Mouse (Mus musculus) thymus, postnatal 14 days (tissue): ENCODE measurements around the gene Nfix.

Experiments
- DNase-seq: peaks from one replicate; pipeline ENCODE4 v3.0.0; 2021

Nfix gene

GRCm38 (mm10) chr8:84709931-84710330, 90.2 kb downstream of the Nfix start:
- DNase-seq: no peak

DNA sequence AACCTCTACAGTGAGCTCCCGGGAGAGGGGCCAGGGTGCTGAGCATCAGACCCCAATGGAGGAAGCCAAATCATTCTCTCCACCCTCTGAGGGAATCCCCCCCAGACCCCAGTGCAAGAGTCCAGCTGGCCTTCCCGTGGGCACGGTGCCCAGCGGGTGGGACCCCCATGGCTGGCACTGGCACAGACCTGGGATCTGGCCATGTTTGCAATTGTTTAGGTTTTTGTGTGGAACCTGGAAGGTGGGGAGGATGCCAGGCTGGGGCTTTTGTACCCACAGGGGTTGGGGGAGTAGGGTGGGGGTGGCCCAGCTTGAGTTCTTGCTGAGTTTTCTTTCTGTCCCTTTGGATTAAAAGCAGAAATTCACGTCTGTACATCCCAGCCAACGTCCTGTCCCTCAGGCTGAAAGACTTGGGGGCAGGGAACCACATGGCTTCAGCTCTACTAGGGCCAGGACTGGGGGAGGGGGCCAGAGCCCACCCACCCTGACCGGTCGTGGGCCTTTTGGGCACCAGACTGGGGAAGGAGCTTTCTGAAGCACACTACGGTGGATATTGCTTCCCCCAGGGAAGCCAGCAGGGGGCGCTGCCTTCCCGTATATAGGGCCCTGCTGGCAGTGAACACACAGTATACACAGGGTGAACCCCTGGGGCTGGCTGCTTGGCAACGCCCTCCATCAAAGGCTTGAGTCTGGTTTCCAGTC, 91.2 kb downstream of the Nfix start:
- DNase-seq: peak; percentile 87

- DNase-seq: no peak
Measured at GRCm38 (mm10) chr8:84708071-84708541, 92.0 kb downstream of the Nfix start.

DNA sequence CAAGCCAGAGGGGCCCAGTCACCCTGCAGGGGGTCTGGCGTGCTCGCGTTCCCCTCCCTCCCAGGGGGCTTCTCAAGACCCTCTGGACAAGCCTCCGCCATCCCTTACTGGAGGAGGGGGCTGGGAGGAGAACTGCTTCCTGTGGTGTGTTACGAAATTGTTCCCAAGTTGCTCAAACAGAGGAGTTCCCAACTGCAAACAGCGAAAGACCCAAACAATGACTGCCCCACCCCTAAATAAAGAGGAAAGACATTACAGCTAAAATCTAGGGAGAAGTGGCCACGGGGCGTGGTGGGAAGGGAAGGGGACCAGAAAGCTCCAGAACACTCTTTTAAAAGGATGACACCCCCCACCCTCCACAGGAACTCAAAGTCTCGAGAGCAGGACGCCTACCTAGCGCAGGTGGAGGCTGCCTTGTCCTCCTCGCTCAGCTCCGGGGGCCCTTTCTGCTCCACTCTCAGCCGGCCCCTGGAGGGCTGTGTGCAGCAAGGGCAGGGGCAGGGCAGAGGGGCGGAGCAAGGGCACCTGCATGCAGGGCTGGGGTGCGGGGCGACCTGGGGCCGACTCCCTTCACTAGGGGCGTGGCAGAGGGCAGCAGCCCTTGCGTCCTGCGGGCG, 92.8 kb downstream of the Nfix start:
- DNase-seq: peak; percentile 63

- DNase-seq: peak; percentile 15
Measured at GRCm38 (mm10) chr8:84706610-84707266, 93.4 kb downstream of the Nfix start.

DNA sequence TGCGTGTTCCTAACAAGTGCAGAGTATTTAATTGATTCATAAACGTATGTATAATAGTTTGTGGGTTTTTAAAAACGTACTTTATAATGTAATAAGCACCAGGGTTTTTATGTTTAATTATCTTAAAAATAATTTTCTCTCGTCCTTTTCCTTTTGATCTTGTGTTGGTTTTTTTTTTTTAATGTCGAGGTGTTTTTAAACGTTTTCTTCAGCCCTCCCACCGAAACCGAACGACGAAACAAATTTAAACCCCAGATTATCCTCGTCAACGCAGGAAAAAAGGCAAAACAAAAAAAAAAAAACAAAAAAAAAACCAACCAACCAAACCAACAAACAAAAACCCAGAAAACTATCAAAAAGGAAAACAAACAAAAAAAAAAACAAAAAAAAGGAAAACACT, 94.2 kb downstream of the Nfix start:
- DNase-seq: no peak

DNA sequence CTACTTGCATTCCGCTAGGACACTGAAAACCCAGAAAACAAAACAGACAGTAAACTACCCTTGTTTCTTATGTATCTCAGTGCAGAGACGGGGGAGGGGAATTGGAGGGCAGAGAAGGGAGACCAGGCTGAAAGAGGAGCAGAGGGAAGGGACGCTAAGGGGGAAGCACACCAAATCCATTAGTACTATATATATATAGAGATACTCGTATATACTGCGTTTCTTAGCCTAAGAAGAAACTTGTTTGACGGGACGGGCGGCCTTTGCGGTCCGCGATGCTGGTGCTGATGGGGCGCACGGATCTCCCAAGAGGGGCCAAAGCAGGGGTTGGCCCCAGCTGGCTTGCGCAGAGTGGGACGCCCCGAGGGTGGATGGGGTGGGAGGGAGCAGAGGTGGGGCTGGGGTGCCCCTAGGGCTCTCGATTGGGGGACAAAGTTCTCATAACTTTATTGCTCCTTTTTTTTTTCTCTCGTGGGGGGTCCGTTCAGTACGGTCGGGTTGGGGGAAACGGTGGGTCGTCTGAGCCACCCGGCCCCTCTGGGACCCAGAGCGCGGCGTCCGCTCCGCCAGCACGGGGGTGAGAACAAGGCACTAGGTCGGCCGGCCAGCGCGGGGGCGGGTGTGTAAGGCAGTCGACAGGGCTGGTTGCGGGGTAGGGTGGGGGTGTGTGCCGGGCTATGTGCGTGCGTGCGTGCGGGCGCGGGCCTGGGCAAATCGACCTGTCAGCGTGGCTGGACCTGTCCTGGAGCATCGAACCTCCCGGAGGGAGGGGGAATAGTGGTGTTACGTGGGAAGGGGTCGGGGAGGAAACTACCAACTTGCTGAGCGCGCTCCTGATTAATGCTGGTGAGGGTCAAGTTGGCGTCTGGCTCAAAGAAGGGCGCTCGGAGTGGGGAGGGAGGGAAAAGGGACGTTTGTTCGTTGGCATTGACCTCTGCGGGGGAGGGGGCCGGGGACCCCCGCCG, 95.0 kb downstream of the Nfix start:
- DNase-seq: peak; percentile 31

DNA sequence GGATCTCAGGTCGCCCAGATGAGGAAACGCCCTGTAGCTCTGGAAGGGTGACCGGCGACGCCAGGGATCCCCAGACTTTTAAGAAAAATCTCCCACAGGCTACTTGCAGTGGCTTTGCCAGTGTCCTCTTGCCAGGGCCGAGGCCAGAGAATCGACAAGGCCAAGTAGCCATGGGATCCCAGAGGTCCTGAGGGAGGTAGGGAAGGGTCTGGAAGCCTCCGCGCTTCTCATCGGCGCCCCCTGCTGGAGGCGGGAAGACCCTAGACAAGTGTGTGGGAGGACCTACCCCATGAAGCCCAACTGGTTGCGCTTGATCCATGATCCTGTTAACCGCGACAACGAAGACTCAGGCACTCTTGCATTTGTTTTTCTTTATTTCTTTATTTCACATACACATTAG, 95.8 kb downstream of the Nfix start:
- peak; percentile 91 for DNase-seq

DNA sequence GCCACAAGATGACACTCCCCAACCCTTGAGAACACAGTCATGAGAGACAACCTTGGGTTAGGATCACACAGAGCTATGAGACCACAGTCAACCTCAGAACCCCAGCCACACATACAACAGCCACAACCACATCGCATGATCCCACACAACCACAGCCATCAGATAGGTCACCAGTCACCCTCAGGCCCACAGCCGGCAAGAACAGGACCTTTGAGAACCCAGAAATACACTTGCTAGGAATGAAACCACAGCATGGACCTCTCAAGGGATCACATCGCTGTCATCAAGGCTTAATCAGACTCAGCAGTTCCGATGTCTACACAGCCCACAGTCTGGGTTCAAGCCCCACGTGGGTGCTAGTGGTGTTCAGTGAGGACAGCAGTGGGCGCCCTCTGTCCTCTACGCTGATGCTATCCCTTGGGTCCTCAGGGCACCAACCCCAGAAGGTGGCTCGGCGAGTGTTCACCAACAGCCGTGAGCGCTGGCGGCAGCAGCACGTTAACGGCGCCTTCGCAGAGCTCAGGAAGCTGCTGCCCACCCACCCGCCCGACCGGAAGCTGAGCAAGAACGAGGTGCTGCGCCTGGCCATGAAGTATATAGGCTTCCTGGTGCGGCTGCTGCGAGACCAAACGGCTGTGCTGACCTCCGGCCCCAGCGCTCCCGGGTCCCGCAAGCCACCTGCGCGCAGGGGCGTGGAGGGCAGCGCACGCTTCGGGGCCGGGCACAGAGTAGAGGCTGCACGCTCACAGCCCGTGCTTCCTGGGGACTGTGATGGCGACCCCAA, 96.5 kb downstream of the Nfix start:
- peak; percentile 64 for DNase-seq

GRCm38 (mm10) chr8:84702963-84703465, 97.1 kb downstream of the Nfix start:
- DNase-seq: no peak

- peak; percentile 15 for DNase-seq
Measured at GRCm38 (mm10) chr8:84702561-84702960, 97.6 kb downstream of the Nfix start.

DNA sequence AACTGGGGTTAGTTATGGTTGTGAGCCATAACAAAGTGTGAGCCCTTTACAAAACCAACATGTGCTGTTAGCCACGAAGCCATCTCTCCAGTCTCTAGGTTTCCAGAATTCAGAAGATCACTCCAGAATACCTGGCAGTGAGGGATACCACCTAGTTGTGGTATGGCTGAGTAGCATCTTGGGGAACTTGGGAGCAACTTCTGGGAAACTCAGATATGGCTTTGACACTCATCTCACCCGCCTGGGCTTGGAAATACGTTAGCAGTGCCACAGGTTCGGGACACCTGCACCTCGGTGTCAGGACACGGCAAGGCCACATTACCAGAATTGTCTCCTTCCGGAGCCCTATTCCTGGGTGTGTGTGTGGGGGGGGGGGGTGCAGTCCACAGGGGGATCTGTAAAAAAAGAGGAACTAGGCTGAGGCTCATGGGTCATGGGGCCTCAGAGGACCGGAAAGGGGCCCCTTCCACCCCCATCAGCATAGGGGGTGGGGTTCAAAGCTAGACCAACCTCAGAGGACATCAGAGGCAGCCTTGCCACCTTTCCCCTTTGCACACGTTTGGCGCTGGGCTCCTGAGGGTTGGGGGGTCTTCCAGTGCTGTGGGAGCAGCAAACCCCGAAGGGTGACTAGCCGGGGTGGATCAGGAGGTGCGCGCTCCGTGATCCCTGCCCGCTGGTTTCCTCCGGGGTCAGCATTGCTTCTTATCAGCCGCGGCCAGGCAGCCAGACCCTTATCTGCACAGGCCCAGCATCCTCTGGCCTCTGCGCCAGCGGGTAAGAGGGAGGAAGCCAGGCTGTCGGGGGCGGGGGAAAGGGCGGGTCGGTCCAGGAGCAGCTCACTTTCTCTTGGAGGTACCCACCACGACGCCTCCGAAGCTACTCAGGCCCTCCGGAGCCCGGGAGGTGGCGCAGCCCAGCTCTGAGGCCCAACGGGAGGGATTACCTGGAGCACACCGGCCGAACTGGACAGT, 98.9 kb downstream of the Nfix start, which contains the start of gene Lyl1:
Gene Lyl1 (plus strand): TSS at position 517 of the 971 bp plus-strand sequence.
- peak; percentile 59 for DNase-seq

GRCm38 (mm10) chr8:84700526-84700925, 99.6 kb downstream of the Nfix start:
- DNase-seq: peak; percentile 32

DNA sequence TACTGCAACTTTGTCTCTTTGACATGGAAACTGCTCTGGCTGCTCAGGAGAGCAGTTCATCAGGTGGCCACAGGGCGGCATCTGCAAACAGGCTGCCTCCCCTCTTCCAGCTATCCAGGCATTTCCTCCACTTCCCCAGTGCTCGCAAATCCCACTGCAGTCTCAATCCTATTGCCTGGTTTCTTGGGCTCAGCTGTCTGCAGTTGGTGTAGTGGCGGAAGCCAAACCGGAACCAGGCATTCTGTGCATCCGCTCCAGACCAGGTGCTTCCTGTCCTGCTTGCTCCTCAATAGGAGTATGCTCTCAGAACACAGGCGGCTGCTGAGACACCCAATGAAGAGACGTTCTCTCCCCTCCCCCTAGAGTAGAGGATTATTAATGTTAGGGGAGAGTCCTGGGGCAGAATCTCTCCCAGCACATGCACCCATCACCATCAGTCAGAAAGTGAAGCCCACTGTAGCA, 100.3 kb downstream of the Nfix start:
- peak; percentile 76 for DNase-seq

- DNase-seq: peak; percentile 27
Measured at GRCm38 (mm10) chr8:84698929-84699401, 101.2 kb downstream of the Nfix start.

- no peak for DNase-seq
Measured at GRCm38 (mm10) chr8:84698288-84698687, 101.9 kb downstream of the Nfix start.

DNA sequence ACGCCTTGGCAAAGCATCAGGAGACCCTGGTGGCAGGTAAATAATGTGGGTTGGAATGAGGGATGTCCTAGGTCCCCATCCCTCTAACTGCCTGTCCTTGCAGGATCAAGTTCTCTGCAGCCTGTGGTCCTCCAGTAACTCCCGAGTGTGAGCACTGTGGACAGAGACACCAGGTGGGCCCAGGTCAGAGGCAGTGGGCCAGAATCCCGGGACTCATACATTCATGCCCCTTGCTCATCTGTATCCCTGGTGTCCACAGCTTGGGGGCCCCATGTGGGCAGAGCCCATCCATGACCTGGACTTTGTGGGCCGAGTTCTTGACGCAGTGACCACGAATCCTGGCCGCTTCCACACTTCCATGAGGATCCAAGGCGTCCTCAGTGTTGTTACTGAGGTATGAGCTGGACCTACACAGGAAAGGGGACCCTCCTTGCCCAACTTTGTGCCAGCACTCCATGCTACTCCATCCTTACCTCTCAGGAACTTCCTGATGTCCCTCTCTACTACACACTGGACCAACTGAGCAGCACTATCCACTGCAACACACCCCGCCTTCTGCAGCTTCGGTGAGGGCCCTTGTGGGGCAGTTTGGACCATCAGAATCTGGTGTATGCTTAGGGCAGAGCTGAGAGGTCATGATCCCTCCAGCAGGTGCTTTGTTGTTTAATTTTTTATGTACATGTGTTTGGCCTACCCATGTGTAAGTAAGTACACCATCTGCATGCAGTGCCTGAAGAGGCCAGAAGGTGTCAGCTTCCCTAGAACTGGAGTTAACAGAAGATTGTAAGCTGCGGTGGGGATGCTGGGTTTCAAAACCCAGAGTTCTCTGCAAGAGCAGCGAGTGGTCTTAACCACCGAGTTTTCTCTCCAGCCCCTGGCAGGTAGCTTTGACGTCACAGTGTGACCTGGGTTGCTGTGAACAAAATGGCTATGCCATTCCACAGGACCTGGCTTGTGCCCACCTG, 102.7 kb downstream of the Nfix start:
- DNase-seq: peak; percentile 77

GRCm38 (mm10) chr8:84695140-84695539, 105.0 kb downstream of the Nfix start:
- no peak for DNase-seq

- no peak for DNase-seq
Measured at GRCm38 (mm10) chr8:84693332-84693731, 106.8 kb downstream of the Nfix start.
